Mouse (Mus musculus) lung, postnatal 0 days (tissue): ENCODE data around the gene Nob1.

ENCODE experiments used
- CTCF ChIP-seq: IDR thresholded peaks from 2 replicates; pipeline ENCODE4 v1.5.1; 2016; ENCODE audit warnings: antibody characterized with exemption, mild to moderate bottlenecking
- EP300 ChIP-seq: IDR thresholded peaks from 2 replicates; pipeline ENCODE4 v1.6.1; 2016; ENCODE audit warnings: antibody characterized with exemption, mild to moderate bottlenecking, control low read depth

GRCm38 (mm10) chr8:107411391-107411790 is 13.5 kb downstream of the Nob1 start:
- TF ChIP-seq CTCF = peak; percentile 77
- TF ChIP-seq EP300 = no peak
